Mouse (Mus musculus) ES-E14 (cell line): ENCODE results near the gene Usp34. TPM values are rescaled to one million over a fixed set of nuclear protein-coding genes. Genes with fewer than 3 reads are reported as not detected.

ENCODE experiments used
- DNase-seq: peaks from one replicate; pipeline ENCODE4 v3.0.0-alpha.2; 2013; ENCODE audit warnings: low read depth, low spot score
- H3K27ac ChIP-seq: 2 replicates; pipeline ENCODE4 v1.5.1; 2012; ENCODE audit warnings: low read depth, mild to moderate bottlenecking, low read length, moderate library complexity, mixed read lengths; ENCODE audit not compliant: poor library complexity, insufficient read depth, severe bottlenecking
- H3K36me3 ChIP-seq: 2 replicates; pipeline ENCODE4 v1.6.1; 2012; ENCODE audit warnings: mild to moderate bottlenecking, low read length, moderate library complexity, mixed read lengths; ENCODE audit not compliant: control insufficient read depth, poor library complexity, insufficient read depth, severe bottlenecking
- H3K4me1 ChIP-seq, 2 experiments: fragments of 150-350 bp in 1 of 2; sonication (generic) in 1 of 2; 2 replicates each; pipeline ENCODE4 v1.6.1; 2012; ENCODE audit warnings: low read length in 2 of 2, mild to moderate bottlenecking in 1 of 2, mixed read lengths in 1 of 2; ENCODE audit not compliant: control insufficient read depth in 2 of 2, insufficient read depth in 2 of 2, poor library complexity in 1 of 2
- H3K4me3 ChIP-seq, 2 experiments: fragments of 150-350 bp in 1 of 2; sonication (generic) in 1 of 2; 2 replicates each; pipeline ENCODE4 v1.5.1; 2012; ENCODE audit warnings: low read length in 2 of 2, low read depth in 1 of 2, mild to moderate bottlenecking in 1 of 2, mixed read lengths in 1 of 2; ENCODE audit not compliant: insufficient read depth in 1 of 2, poor library complexity in 1 of 2, severe bottlenecking in 1 of 2
- H3K9ac ChIP-seq: 2 replicates; pipeline ENCODE4 v1.6.1; 2012; ENCODE audit warnings: low read depth, mild to moderate bottlenecking, low read length, mixed read lengths; ENCODE audit not compliant: poor library complexity, insufficient read depth, severe bottlenecking
- H3K9me3 ChIP-seq: fragments of 150-350 bp; sonication (generic); 2 replicates; pipeline ENCODE4 v1.6.1; 2012; ENCODE audit warnings: low read depth, mild to moderate bottlenecking, low read length; ENCODE audit not compliant: control insufficient read depth, insufficient read depth
- CHD2 ChIP-seq: IDR thresholded peaks from 2 replicates; pipeline ENCODE4 v1.6.1; 2014; ENCODE audit warnings: mild to moderate bottlenecking, low read depth, low read length, inconsistent platforms
- HCFC1 ChIP-seq: IDR thresholded peaks from 2 replicates; pipeline ENCODE4 v1.6.1; 2012; ENCODE audit warnings: low read length, inconsistent platforms, borderline replicate concordance; ENCODE audit not compliant: insufficient read depth
- MAFK ChIP-seq: IDR thresholded peaks from 2 replicates; pipeline ENCODE4 v1.6.1; 2014; ENCODE audit warnings: mild to moderate bottlenecking, low read depth, low read length, inconsistent platforms; ENCODE audit not compliant: insufficient read depth
- ZC3H11A ChIP-seq: IDR thresholded peaks from 2 replicates; pipeline ENCODE4 v1.6.1; 2012; ENCODE audit warnings: low read depth, mild to moderate bottlenecking, inconsistent platforms, low read length, borderline replicate concordance
- ZNF384 ChIP-seq: IDR thresholded peaks from 2 replicates; pipeline ENCODE4 v1.6.1; 2012; ENCODE audit warnings: low read depth, low read length, inconsistent platforms
- in situ Hi-C, 2 experiments: fragments of 600-800 bp; cut with MboI; formaldehyde crosslinking; loops; one replicate each; pipeline ENCODE4 v1.15.1; 2025; ENCODE audit warnings: low sequenced_read_pairs in 2 of 2, inconsistent platforms in 1 of 2; ENCODE audit not compliant: unreplicated experiment in 2 of 2
- total RNA-seq: library from RNA; depleted of rRNA; stranded (reverse); fragments of 300-350 nt; gene quantifications from 2 replicates; pipeline ENCODE4 v1.2.3, GENCODE M21; 2012; rRNA removed

The Usp34 gene
- 61.2 and 70.0 TPM in 2 replicates for total RNA-seq

DNA sequence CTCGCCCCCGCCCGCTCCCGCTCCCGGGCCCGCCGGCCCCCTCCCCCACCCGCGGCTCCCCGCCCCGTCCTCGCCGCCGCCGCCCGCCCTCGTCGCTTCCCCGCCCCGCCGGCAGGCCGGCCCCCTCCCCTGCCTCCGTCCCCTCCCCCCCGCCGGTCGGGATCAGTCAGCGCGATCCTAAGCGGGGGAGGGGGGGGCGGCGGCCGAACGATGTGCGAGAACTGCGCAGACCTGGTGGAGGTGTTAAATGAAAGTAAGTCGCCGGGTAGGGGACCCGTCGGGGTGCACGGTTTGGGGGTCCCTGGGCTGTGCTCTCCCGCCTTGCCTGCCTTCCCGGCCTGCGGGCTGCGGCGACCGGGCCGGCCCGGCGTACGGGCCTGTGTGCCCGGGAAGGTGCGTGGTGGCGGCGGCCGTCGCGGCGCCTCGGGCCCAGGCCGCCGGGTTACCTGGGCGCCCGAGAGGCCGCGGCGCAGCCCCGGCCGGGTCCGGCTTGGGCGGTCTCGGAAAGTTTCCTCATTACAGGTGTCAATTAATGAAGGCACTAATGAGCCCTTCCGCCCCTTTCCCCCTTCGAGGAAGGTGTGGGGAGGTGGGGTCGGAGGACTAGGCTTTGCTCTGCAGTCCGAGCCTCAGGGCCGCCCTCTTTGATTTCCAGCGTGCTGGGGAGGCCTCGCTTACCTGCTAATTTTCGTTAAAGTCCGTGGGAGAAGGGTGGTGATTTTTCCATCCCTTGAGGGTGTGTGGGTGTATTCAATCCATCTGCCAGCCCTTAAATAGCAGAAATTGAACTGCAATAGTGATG, at the start of gene Usp34:
Gene Usp34, plus strand, starts transcription at position 132 of the 802 bp plus-strand sequence.
- Histone ChIP-seq H3K4me3 (peak within 1 kb of the TSS; percentile 89 to 96), H3K9ac (peak within 1 kb of the TSS; percentile 100), H3K27ac (peak within 1 kb of the TSS; percentile 99), H3K36me3 (no peaks in the 10 kb centered on the region), H3K4me1 (peaks cover 4% of the 10 kb centered on the region in 2 experiments; a peak in 3 of 4 replicates), H3K9me3 (no peaks in the 10 kb centered on the region)
- no peak for TF ChIP-seq MAFK
- no peak for TF ChIP-seq HCFC1
- TF ChIP-seq ZNF384: no peak
- TF ChIP-seq ZC3H11A: no peak
- no peak for TF ChIP-seq CHD2
- in situ Hi-C loops: no loop called here
- DNase-seq: peak; percentile 38

DNA sequence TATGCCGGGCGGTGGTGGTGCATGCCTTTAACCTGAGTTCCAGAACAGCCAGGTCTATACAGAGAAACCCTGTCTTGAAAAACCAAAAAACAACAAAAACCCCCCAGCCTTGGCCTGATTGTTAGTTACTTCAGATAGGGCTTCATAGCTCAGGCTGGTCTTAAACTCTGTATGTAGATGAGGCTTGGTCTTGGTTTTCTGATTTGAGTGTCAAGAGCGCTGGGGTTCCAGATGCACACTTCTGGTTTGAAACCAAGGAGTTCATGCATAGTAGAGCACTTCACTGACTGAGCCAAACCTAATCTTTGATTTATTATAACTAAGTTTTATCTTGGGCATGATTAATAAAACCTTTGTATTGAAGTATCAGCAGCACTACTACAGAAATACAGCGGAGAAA, 47.6 kb upstream of the Usp34 start:
- DNase-seq: no peak
- TF ChIP-seq ZNF384 (no peak), ZC3H11A (no peak), MAFK (no peak), CHD2 (no peak), HCFC1 (no peak)
- peaks cover 10% of the 10 kb centered on the region for H3K36me3 ChIP-seq

DNA sequence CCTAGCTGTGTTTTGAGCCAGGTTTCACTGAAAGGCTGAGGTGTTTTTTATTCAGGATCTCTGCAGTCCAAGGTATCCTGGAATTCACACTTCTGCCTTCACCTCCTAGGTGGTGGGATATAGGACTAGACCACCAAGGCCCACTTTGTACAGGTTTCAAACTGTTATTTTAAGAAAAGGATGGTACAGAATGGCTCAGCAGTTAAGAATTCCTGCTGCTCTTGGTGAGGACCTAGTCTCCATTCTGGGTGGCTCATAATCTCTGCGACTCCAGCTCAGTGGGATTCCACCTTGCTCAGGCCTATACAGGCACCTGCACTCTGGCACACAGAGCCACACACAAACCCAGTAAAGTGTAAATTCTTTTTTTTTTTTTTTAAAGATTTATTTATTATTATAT, 47.2 kb upstream of the Usp34 start:
- DNase-seq: no peak
- TF ChIP-seq HCFC1 (no peak), ZNF384 (no peak), ZC3H11A (no peak), CHD2 (no peak), MAFK (no peak)
- Histone ChIP-seq H3K36me3 (peaks cover 10% of the 10 kb centered on the region), H3K27ac (no peak overlapping the region), H3K4me3 (peak overlapping the region in 1 of 2 experiments; percentile 50; a peak in 1 of 4 replicates), H3K9ac (peak overlapping the region; percentile 35; the same call in 1 of the 2 replicates), H3K9me3 (no peaks in the 10 kb centered on the region), H3K4me1 (peaks cover 2 to 5% of the 10 kb centered on the region in 2 experiments; a peak in 2 of 4 replicates)
- in situ Hi-C loops: no loop called here

More for the DNA sequence above, 47.6 kb upstream of the Usp34 start:
- Histone ChIP-seq H3K9me3 (no peaks in the 10 kb centered on the region), H3K27ac (no peak overlapping the region), H3K9ac (peak overlapping the region; percentile 40; the same call in 1 of the 2 replicates), H3K4me1 (peaks cover 4 to 5% of the 10 kb centered on the region in 2 experiments; a peak in 2 of 4 replicates), H3K4me3 (peak overlapping the region; percentile 50 to 74; a peak in 3 of 4 replicates)
- in situ Hi-C loops: no loop called here

DNA sequence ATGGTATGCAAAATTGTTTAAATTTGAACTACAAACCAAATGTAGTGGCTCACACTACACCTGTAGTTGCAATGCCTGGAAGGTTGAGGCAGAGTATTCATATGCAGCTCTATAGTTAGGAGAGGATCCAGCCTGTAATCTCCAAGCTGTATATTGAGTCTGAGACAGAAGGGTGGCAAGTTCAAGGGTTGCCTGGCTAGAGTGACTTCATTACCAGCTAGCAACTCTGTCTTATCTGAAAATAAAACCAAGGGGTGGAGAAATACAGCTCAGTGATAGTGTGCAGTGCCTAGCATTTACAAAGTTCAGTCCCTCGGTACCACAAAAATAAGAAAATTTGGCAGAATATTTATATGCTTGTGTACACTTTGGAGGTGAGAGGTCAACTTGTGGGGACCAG, 46.5 kb upstream of the Usp34 start:
- peak overlapping the region; percentile 27; the same call in 1 of the 2 replicates for H3K9ac ChIP-seq
- H3K36me3 ChIP-seq: peaks cover 10% of the 10 kb centered on the region

More for the DNA sequence above, 46.5 kb upstream of the Usp34 start:
- no peak for DNase-seq
- H3K4me3 ChIP-seq: peak overlapping the region in 1 of 2 experiments; percentile 46; a peak in 2 of 4 replicates
- TF ChIP-seq ZC3H11A: no peak
- TF ChIP-seq CHD2: no peak
- no peak for TF ChIP-seq MAFK
- TF ChIP-seq ZNF384: no peak
- TF ChIP-seq HCFC1: no peak
- H3K27ac ChIP-seq: no peak overlapping the region; the same call in 1 of the 2 replicates
- in situ Hi-C loops: no loop called here
- H3K9me3 ChIP-seq: no peaks in the 10 kb centered on the region
- H3K4me1 ChIP-seq: peaks cover 2 to 5% of the 10 kb centered on the region in 2 experiments; a peak in 2 of 4 replicates
